Mouse (Mus musculus) forebrain, embryonic 10.5 days (tissue): ENCODE results near the gene Dcun1d1. TPM values are rescaled to one million over a fixed set of nuclear protein-coding genes. Genes with fewer than 3 reads are reported as not detected.

Source experiments
- DNase-seq: peaks from one replicate; pipeline ENCODE4 v3.0.0-alpha.2; 2017; ENCODE audit warnings: low spot score; ENCODE audit errors: extremely low spot score
- H3K27ac ChIP-seq: fragments of 300-500 bp; sonication (generic); 2 replicates; pipeline ENCODE4 v1.5.1; 2016; ENCODE audit warnings: mild to moderate bottlenecking
- H3K27me3 ChIP-seq: fragments of 300-500 bp; sonication (generic); 2 replicates; pipeline ENCODE4 v1.6.1; 2016; ENCODE audit warnings: mild to moderate bottlenecking; ENCODE audit not compliant: poor library complexity, severe bottlenecking
- H3K36me3 ChIP-seq: fragments of 300-500 bp; sonication (generic); replicated peaks from 2 replicates; pipeline ENCODE4 v1.6.1; 2016; ENCODE audit warnings: mild to moderate bottlenecking, moderate library complexity
- H3K4me1 ChIP-seq: fragments of 300-500 bp; sonication (generic); 2 replicates; pipeline ENCODE4 v1.6.1; 2016
- H3K4me3 ChIP-seq: fragments of 300-500 bp; sonication (generic); 2 replicates; pipeline ENCODE4 v1.5.1; 2016; ENCODE audit warnings: mild to moderate bottlenecking, moderate library complexity
- H3K9me3 ChIP-seq: fragments of 300-500 bp; sonication (generic); 2 replicates; pipeline ENCODE4 v1.6.1; 2016; ENCODE audit warnings: mild to moderate bottlenecking, moderate library complexity
- WGBS: fragments of 180-500 bp; shearing (Covaris S2); methylation state at CpG from one replicate; pipeline ENCODE4 v1.1.7; 2016; 5-methylcytosine and 5-hydroxymethylcytosine counted together
- polyA plus RNA-seq: library from polyadenylated mRNA; unstranded; fragments of >200 nt; fragmentation: Nextera tagmentation; extraction: Ambion mirVana; gene quantifications from 2 replicates; pipeline ENCODE4 v1.2.1, GENCODE M21; 2016

The Dcun1d1 gene
- 111 and 117 TPM in 2 replicates for polyA plus RNA-seq

GRCm38 (mm10) chr3:35937345-35937744 lies at the start of gene Dcun1d1:
TSS of gene Dcun1d1 (minus strand) at chr3:35937445.
- 92% methylated on average over 6 of the region's 6 CpGs for WGBS
- peaks cover 5% of the 10 kb centered on the region; the same call in 1 of the 2 replicates for H3K36me3 ChIP-seq
- H3K4me1 ChIP-seq, result peaks cover 13% of the 10 kb centered on the region
- no peak for DNase-seq
- no peak within 1 kb of the TSS for H3K27ac ChIP-seq
- no peaks in the 10 kb centered on the region for H3K9me3 ChIP-seq
- no peaks in the 10 kb centered on the region for H3K27me3 ChIP-seq
- H3K4me3 ChIP-seq, result no peak within 1 kb of the TSS

- Histone ChIP-seq H3K36me3 (peaks cover 87% of the 10 kb centered on the region), H3K27ac (no peak overlapping the region), H3K27me3 (no peaks in the 10 kb centered on the region), H3K4me1 (no peaks in the 10 kb centered on the region), H3K9me3 (no peaks in the 10 kb centered on the region), H3K4me3 (no peak overlapping the region)
- no peak for DNase-seq
- WGBS, result 89% methylated on average over 6 of the region's 6 CpGs
Measured at GRCm38 (mm10) chr3:35986266-35986665, 49.0 kb upstream of the Dcun1d1 start.

- H3K4me3 ChIP-seq, result no peak overlapping the region
- H3K9me3 ChIP-seq, result no peaks in the 10 kb centered on the region
- 76% methylated on average over 7 of the region's 7 CpGs for WGBS
- DNase-seq, result no peak
- H3K27ac ChIP-seq, result no peak overlapping the region
- no peaks in the 10 kb centered on the region for H3K4me1 ChIP-seq
- H3K27me3 ChIP-seq, result no peaks in the 10 kb centered on the region
- H3K36me3 ChIP-seq, result peaks cover 77% of the 10 kb centered on the region
Measured at GRCm38 (mm10) chr3:35973551-35973950, 36.3 kb upstream of the Dcun1d1 start.

DNA sequence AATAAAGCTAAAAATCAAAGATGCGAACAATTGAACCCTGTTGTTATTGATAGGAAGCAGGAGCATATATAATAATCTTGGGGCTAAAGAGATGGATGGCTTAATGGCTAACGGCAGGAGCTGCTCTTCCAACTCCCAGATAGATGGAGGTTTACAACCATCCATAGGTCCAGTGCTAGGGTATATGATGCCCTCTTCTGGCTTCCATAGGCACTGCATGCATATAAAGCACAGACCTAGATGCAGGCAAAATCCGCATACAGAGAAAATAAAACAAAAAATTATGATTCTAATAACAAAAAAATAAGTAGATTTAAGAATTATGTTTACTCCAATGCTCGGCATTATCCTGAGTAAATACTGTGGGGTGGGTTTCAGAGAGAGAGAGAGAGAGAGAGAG lies 35.7 kb upstream of the Dcun1d1 start:
- Histone ChIP-seq H3K27me3 (no peaks in the 10 kb centered on the region), H3K4me1 (no peaks in the 10 kb centered on the region), H3K27ac (no peak overlapping the region), H3K4me3 (no peak overlapping the region), H3K36me3 (peaks cover 73% of the 10 kb centered on the region), H3K9me3 (no peaks in the 10 kb centered on the region)
- no peak for DNase-seq
- WGBS, result 85% methylated on average over 4 of the region's 4 CpGs

DNA sequence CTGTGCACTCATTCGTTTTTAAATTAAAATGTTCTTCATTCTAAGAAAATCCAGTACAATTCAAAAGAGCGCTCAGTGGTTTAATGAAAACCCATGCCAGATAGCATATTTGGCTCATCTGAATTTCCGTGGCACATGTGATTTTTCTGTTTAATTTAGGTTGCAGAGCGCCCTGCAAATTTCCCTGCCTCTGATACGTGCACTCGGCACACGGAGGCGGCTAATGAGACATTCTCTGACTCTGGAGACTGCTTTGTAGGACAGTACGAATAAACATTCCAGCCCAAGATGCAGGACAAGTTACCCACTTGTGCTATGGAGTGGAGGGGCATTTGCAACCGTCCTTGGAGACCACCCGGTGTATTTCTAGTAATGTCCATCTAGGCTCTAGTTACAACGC lies 33.9 kb upstream of the Dcun1d1 start:
- no peak for DNase-seq
- Histone ChIP-seq H3K4me1 (no peaks in the 10 kb centered on the region), H3K36me3 (peaks cover 70% of the 10 kb centered on the region), H3K27me3 (no peaks in the 10 kb centered on the region), H3K9me3 (no peaks in the 10 kb centered on the region), H3K27ac (no peak overlapping the region), H3K4me3 (no peak overlapping the region)
- 93% methylated on average over 12 of the region's 12 CpGs for WGBS

DNA sequence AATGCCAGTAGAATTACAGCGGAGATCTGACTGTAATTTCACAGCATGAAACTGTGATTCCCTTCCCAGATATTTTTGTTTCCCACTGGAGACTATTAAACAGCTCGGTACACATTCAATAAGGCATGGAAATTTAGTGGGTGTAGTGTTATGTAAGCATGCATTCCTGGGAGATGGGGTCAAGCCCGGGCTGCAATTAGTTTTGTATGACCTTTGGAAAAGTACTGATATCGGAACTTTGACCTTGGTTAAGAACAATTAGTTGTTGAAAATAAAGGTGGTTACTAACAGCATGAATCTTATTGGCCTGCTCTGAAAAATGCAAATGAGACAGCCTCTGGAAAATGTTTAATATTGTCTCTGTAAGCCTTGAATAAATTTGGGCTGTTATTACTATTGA lies 33.2 kb upstream of the Dcun1d1 start:
- Histone ChIP-seq H3K36me3 (peaks cover 63% of the 10 kb centered on the region), H3K27ac (no peak overlapping the region), H3K4me1 (no peaks in the 10 kb centered on the region), H3K4me3 (no peak overlapping the region), H3K27me3 (no peaks in the 10 kb centered on the region), H3K9me3 (no peaks in the 10 kb centered on the region)
- WGBS, result 90% methylated on average over 4 of the region's 4 CpGs
- DNase-seq, result no peak

DNA sequence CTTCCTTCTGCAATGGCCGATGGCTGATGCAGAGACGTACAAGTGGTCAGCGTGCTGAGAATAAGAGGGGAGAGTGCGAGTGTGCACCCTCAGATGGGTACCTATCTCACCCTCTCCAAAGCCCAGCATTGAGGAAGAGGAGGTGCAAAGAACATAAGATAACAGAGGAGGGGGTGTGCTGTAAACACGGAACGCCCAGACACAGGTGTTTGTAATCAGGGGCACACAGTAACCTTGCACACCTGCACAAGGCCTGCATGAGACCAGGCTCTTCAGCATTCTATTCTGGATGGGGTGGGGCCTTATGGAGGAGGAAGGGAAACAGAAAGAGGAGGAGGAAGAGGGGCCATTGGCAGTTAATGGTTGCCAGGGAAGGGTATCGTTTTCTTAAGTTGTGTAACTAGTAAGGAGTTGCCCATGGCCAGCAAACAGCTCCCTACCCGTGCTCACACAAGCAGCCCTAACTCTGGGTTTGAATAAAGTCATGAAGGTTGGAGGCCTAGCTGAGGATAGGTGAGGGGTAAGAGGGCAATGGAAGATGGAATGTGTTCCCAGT lies 30.2 kb upstream of the Dcun1d1 start:
- Histone ChIP-seq H3K27ac (no peak overlapping the region), H3K4me1 (no peaks in the 10 kb centered on the region), H3K4me3 (no peak overlapping the region), H3K27me3 (no peaks in the 10 kb centered on the region), H3K36me3 (peaks cover 58% of the 10 kb centered on the region), H3K9me3 (no peaks in the 10 kb centered on the region)
- no peak for DNase-seq
- WGBS, result 95% methylated on average over 8 of the region's 8 CpGs

- WGBS, result 89% methylated on average over 2 of the region's 2 CpGs
- Histone ChIP-seq H3K36me3 (peaks cover 53% of the 10 kb centered on the region), H3K4me1 (no peaks in the 10 kb centered on the region), H3K9me3 (no peaks in the 10 kb centered on the region), H3K27ac (no peak overlapping the region), H3K27me3 (no peaks in the 10 kb centered on the region), H3K4me3 (no peak overlapping the region)
- no peak for DNase-seq
Measured at GRCm38 (mm10) chr3:35966493-35966892, 29.2 kb upstream of the Dcun1d1 start.

GRCm38 (mm10) chr3:35964928-35965327 lies 27.7 kb upstream of the Dcun1d1 start:
- no peaks in the 10 kb centered on the region for H3K4me1 ChIP-seq
- DNase-seq, result no peak
- WGBS, result 95% methylated on average over 4 of the region's 4 CpGs
- no peaks in the 10 kb centered on the region for H3K9me3 ChIP-seq
- no peak overlapping the region for H3K27ac ChIP-seq
- H3K36me3 ChIP-seq, result peaks cover 54% of the 10 kb centered on the region
- no peaks in the 10 kb centered on the region for H3K27me3 ChIP-seq
- no peak overlapping the region for H3K4me3 ChIP-seq

DNA sequence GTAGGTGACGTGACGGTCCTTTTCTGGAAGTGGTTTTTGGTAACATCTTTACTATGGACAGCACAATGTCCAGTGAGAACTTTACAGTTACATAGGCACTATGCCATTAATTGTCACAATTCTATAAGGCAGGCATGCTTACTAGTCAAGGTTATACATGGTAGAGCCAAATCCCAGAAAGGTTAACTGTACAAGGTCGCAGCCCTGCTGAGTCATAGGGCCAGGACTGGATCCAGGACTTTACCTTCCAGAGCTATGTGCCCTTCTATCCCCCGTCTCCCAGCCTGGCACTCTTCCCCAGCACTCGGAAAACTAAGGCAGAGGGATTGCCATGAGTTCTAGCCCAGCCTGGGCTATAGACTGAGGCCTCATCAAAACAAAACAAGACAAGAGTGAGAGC lies 26.7 kb upstream of the Dcun1d1 start:
- 93% methylated on average over 5 of the region's 5 CpGs for WGBS
- no peaks in the 10 kb centered on the region for H3K9me3 ChIP-seq
- no peak overlapping the region for H3K4me3 ChIP-seq
- H3K4me1 ChIP-seq, result no peaks in the 10 kb centered on the region
- no peak for DNase-seq
- peaks cover 56% of the 10 kb centered on the region for H3K36me3 ChIP-seq
- H3K27me3 ChIP-seq, result no peaks in the 10 kb centered on the region
- no peak overlapping the region for H3K27ac ChIP-seq

DNA sequence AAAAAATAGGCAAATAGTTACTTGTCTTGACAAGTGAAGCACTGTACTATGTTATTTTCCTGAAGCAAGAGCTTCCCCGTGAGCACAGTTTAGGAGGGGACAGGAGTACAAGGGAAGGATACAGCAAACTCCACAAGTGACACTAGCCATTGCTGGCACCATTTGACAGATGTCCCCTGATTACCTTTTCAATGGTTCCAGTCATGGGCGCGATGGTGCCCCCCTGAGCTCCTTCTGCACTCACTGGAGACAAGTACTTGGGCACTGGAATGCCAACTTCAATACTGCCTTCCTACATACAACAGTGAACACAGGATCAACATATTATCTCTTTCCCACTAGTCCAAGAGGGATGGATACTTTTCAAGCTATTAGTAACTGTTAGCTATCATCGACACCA lies 26.2 kb upstream of the Dcun1d1 start:
- no peak overlapping the region for H3K27ac ChIP-seq
- no peaks in the 10 kb centered on the region for H3K4me1 ChIP-seq
- no peaks in the 10 kb centered on the region for H3K27me3 ChIP-seq
- WGBS, result 97% methylated on average over 4 of the region's 4 CpGs
- DNase-seq, result no peak
- no peak overlapping the region for H3K4me3 ChIP-seq
- no peaks in the 10 kb centered on the region for H3K9me3 ChIP-seq
- peaks cover 53% of the 10 kb centered on the region for H3K36me3 ChIP-seq

- H3K36me3 ChIP-seq, result peaks cover 57% of the 10 kb centered on the region
- no peaks in the 10 kb centered on the region for H3K27me3 ChIP-seq
- H3K4me1 ChIP-seq, result no peaks in the 10 kb centered on the region
- H3K4me3 ChIP-seq, result no peak overlapping the region
- no peak overlapping the region for H3K27ac ChIP-seq
- DNase-seq, result no peak
- 91% methylated on average over 5 of the region's 5 CpGs for WGBS
- no peaks in the 10 kb centered on the region for H3K9me3 ChIP-seq
Measured at GRCm38 (mm10) chr3:35962967-35963366, 25.7 kb upstream of the Dcun1d1 start.

DNA sequence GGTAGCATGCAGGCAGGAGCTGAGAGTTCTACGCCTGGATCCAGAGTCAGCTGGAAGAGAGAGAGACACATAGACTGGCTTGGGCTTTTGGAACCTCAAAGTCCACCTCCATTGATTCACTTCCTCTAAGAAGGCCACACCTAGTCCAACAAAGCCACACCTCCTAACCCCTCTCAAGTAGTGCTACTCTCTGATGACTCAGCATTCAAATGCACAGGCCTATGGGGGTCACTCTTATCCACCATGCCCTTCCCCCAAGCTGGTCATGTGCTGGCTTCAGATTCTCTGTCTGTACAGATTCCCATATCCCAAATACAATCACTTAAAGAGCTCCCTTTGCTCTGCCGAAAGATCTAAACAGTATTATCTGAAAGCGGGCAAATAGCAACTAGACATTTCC lies 20.0 kb upstream of the Dcun1d1 start:
- no peaks in the 10 kb centered on the region for H3K4me1 ChIP-seq
- H3K9me3 ChIP-seq, result no peaks in the 10 kb centered on the region
- WGBS, result 97% methylated on average over 3 of the region's 3 CpGs
- H3K4me3 ChIP-seq, result no peak overlapping the region
- H3K27ac ChIP-seq, result no peak overlapping the region
- no peak for DNase-seq
- no peaks in the 10 kb centered on the region for H3K27me3 ChIP-seq
- H3K36me3 ChIP-seq, result peaks cover 33% of the 10 kb centered on the region
